Mouse (Mus musculus): ENCODE measurements around the gene Fst. TPM values are rescaled to one million over a fixed set of nuclear protein-coding genes. Genes with fewer than 3 reads are reported as not detected.

Gene Fst
- polyA plus RNA-seq, 1 experiment from 2014 or later: 4.5 TPM

DNA sequence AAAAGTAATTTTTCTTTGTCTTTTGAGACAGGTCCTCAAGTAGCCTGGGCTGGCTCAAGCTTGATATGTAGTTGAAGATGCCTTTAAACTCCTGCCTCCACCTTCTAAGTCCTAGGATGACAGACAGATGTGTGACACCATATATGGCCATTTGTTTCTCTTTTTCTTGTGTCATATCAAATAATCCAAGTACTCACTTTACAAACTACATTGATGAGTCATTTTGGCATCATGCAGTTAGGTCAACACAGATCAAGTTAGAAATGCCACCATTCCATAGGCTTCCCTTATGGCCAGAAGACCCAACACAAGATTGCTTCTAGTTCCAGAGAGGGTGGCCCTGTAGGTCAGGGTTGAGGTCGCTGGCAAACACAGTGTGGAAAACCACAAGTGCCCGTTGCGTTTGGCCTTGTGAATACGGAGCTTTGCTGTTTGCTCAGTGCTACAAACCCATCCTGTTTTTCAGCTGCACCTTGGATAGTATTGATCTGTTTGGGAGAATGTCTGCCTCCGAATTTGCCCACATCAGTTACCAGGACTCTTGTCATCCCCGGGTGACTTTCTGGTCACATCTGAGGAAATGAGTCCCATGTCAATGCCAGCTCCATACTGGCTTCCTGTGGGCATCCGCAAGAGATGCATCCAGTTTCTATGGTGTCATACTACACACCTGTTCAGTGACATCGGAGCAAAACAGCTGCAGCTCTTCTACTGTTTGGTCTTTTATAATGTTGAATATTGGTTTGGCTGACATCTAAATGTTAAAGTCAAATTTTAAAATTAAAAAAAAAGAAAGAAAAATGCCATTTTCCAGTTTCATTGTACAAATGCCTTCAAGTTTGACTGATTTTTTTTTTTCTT, 4.0 kb upstream of the Fst start:
- no peaks in the 10 kb centered on the region for H3K9me3 ChIP-seq (ENCODE audit: control insufficient read depth, low read length)
- H3K4me3 ChIP-seq (ENCODE audit: low read depth, low read length): no peak overlapping the region
- no peaks in the 10 kb centered on the region; the same call in 1 of the 2 replicates for H3K4me1 ChIP-seq (ENCODE audit: control insufficient read depth, insufficient read depth, low read length)
- no peak for ATAC-seq (ENCODE audit: low read depth)
- H3K36me3 ChIP-seq (ENCODE audit: control insufficient read depth, insufficient read depth, low read length): no peaks in the 10 kb centered on the region
- WGBS: 87% methylated on average over 8 of the region's 8 CpGs
- no peak overlapping the region for H3K9ac ChIP-seq (replicated peaks; ENCODE audit: low read depth, low read length)
- peaks cover 4% of the 10 kb centered on the region for H3K27me3 ChIP-seq (ENCODE audit: control insufficient read depth, insufficient read depth, low read length)
- H3K4me2 ChIP-seq (ENCODE audit: low read depth, low read length): no peak overlapping the region
- H3K27ac ChIP-seq (ENCODE audit: low read depth, low read length): no peak overlapping the region

DNA sequence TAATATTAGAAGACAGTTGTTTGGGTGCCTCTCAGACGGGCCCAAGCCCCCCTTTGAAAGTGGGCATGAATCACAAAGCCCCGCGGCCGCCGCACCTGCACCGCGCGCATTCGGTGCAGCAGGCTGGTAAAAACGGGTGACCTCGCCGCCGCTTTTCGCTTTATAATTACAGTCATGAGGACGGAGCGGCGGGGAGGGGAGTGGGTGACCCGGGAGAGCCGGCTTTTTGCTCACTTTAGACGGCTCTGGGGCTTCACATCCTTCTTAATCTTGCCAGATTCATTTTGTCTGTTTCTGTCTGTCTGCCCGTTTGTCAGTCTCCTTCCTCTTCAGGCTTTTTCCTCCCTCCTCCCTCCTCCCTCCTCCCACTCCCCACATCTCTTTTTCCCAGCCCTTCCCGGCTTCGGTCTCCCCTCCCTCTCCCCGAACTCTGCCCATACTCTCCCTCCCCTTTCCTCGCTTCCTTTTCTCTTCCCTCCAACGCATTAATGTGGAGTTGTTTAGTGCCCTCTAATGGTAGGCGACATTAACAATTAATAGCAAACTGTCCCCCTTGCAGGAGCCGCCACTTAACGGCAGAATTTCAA, 1.6 kb upstream of the Fst start:
- Histone ChIP-seq H3K27me3 (ENCODE audit: control insufficient read depth, insufficient read depth, low read length) (peaks cover 14% of the 10 kb centered on the region), H3K9ac (replicated peaks; ENCODE audit: low read depth, low read length) (no peak overlapping the region), H3K4me1 (ENCODE audit: control insufficient read depth, insufficient read depth, low read length) (peaks cover 4% of the 10 kb centered on the region; the same call in 1 of the 2 replicates), H3K4me3 (ENCODE audit: low read depth, low read length) (peak overlapping the region; percentile 51), H3K4me2 (ENCODE audit: low read depth, low read length) (peak overlapping the region; percentile 96), H3K9me3 (ENCODE audit: control insufficient read depth, low read length) (no peaks in the 10 kb centered on the region), H3K36me3 (ENCODE audit: control insufficient read depth, insufficient read depth, low read length) (no peaks in the 10 kb centered on the region), H3K27ac (ENCODE audit: low read depth, low read length) (no peak overlapping the region)
- WGBS: 2% methylated on average over 29 of the region's 29 CpGs
- peak; percentile 58 for ATAC-seq (ENCODE audit: low read depth)

DNA sequence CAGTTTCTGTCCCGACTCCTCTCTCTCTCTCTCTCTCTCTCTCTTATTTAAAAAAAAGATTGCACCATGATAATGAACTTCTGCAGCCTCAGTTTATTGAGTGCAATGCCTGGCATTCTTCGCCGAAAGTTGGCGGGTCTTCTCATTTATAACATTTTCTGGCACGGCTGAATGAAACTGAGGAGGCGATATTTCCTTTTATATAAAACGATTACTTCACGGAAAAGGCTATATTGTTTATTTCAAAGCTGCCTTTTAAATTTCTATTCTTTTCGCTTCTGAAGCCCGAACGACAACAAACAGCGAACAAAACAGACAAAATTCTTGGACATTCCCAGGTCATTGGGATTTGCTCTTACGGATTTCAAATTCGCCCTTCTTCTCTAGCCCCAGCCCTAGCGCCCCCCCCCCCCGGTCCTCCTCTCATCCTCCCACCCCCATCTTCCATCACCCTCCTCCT, 980 bp upstream of the Fst start:
- Histone ChIP-seq H3K4me3 (ENCODE audit: low read depth, low read length) (peak overlapping the region; percentile 51), H3K4me2 (ENCODE audit: low read depth, low read length) (peak overlapping the region; percentile 96), H3K4me1 (ENCODE audit: control insufficient read depth, insufficient read depth, low read length) (peaks cover 4% of the 10 kb centered on the region; the same call in 1 of the 2 replicates), H3K9me3 (ENCODE audit: control insufficient read depth, low read length) (no peaks in the 10 kb centered on the region), H3K27me3 (ENCODE audit: control insufficient read depth, insufficient read depth, low read length) (peaks cover 15% of the 10 kb centered on the region), H3K36me3 (ENCODE audit: control insufficient read depth, insufficient read depth, low read length) (no peaks in the 10 kb centered on the region), H3K9ac (replicated peaks; ENCODE audit: low read depth, low read length) (peak overlapping the region; percentile 48; the same call in 1 of the 2 replicates), H3K27ac (ENCODE audit: low read depth, low read length) (no peak overlapping the region)
- ATAC-seq (ENCODE audit: low read depth): no peak
- WGBS: under 1% methylated on average over 15 of the region's 16 CpGs

DNA sequence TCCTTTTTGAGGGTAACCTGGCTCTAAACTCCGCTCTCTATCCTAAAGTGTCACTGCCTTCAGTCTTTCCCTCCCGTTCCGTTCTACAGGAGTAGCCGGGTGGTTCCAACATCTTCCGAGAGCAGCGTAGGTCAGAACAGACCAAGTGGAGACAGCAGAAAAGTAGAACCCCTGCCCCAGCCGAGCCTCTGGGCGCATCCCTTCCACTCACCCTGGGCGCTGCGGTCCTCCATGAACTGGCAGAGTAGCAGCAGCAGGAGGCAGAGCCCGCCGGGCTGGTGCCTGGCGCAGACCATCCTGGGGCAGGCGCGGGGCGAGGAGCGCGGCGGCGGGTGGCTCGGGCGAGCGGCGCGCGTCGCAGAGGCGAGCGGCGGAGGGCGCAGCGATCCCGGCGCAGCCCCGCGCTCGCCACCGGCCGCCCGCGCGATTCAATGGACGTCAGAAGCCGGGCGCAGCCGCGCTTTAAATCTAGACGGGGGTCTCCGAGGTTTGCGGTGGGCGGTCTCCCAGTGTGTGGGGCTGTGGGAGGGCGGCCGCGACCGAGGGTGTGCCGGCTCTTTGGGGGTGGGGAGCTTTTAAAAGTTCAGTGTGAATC, 363 bp downstream of the Fst start:
- ATAC-seq (ENCODE audit: low read depth): peak; percentile 75
- Histone ChIP-seq H3K36me3 (ENCODE audit: control insufficient read depth, insufficient read depth, low read length) (no peaks in the 10 kb centered on the region), H3K27me3 (ENCODE audit: control insufficient read depth, insufficient read depth, low read length) (peaks cover 15% of the 10 kb centered on the region), H3K27ac (ENCODE audit: low read depth, low read length) (0 out of 2 replicates have a peak overlapping the region, but pooled peaks have one; percentile 34), H3K9ac (replicated peaks; ENCODE audit: low read depth, low read length) (peak overlapping the region; percentile 48), H3K9me3 (ENCODE audit: control insufficient read depth, low read length) (no peaks in the 10 kb centered on the region), H3K4me1 (ENCODE audit: control insufficient read depth, insufficient read depth, low read length) (peaks cover 4% of the 10 kb centered on the region; the same call in 1 of the 2 replicates), H3K4me3 (ENCODE audit: low read depth, low read length) (peak overlapping the region; percentile 51), H3K4me2 (ENCODE audit: low read depth, low read length) (peak overlapping the region; percentile 96)
- under 1% methylated on average over 53 of the region's 56 CpGs for WGBS

DNA sequence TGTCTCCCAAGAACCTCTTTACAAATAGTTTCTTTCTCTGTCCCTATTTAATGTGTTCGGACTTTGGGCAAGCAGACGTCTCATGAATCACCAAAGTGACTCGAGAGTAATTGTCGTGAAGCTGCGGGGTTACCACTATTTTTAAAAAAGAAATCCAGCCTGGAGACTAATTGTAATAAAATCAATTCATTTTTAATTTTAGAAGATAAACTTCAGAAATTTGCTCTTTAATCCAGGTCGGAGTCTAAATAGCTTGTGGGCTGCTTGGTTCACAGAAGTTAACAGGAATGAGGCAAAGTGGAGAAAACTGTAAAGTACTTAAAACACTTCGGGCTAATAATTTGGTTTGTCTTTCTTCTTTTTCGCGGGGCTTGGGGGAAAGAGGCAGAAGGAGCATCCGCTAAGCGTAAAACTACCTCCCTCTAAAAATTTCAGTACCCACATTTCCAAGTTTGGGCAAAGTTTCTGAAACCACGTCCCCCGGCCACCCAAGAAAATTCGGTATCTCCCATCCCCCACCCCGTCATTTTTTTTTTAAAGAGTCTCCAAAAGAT, 1.1 kb downstream of the Fst start:
- H3K27me3 ChIP-seq (ENCODE audit: control insufficient read depth, insufficient read depth, low read length): peaks cover 15% of the 10 kb centered on the region
- H3K4me1 ChIP-seq (ENCODE audit: control insufficient read depth, insufficient read depth, low read length): peaks cover 4% of the 10 kb centered on the region; the same call in 1 of the 2 replicates
- peak overlapping the region; percentile 51 for H3K4me3 ChIP-seq (ENCODE audit: low read depth, low read length)
- no peaks in the 10 kb centered on the region for H3K36me3 ChIP-seq (ENCODE audit: control insufficient read depth, insufficient read depth, low read length)
- no peak overlapping the region for H3K27ac ChIP-seq (ENCODE audit: low read depth, low read length)
- no peak for ATAC-seq (ENCODE audit: low read depth)
- WGBS: 2% methylated on average over 15 of the region's 15 CpGs
- peak overlapping the region; percentile 34; the same call in 1 of the 2 replicates for H3K9ac ChIP-seq (replicated peaks; ENCODE audit: low read depth, low read length)
- peak overlapping the region; percentile 96 for H3K4me2 ChIP-seq (ENCODE audit: low read depth, low read length)
- H3K9me3 ChIP-seq (ENCODE audit: control insufficient read depth, low read length): no peaks in the 10 kb centered on the region

DNA sequence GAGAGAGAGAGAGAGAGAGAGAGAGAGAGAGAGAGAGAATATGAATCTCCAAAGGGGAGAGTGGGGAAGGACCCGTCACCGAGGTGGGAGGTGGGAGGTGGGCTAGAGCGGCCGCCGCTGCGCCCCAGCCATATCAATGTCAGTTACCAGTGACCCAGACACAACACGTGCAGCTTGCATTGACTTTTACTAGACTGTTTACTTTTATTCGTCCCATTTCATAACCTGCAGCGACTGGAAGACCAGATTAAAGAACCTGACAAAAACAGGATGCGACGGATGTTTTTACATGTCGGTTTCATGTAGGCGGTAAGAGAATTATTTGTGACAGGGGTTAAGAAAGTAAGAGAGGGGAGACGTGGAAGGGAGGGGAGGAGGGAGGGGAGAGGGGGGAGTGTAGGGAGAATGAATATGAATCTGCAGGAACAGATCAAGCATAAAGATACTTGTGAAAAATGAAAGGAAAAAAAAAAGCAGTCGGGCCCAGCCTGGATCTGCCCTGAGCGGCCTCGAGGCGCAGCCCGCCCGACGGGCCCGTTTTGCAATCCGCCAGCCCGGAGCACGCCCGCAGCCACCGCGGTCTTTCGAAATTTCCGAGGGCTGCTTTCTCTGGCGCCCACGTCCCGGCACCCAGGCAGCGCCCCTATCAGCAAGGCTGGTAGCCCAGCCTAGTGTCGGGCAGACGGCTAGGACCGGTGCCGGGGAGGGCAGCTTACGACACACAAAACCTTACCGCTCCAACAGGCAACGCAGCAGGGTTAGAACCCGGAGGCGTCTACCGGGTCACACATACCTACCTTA, 1.8 kb downstream of the Fst start:
- Histone ChIP-seq H3K4me1 (ENCODE audit: control insufficient read depth, insufficient read depth, low read length) (peaks cover 4% of the 10 kb centered on the region; the same call in 1 of the 2 replicates), H3K36me3 (ENCODE audit: control insufficient read depth, insufficient read depth, low read length) (no peaks in the 10 kb centered on the region), H3K4me2 (ENCODE audit: low read depth, low read length) (peak overlapping the region; percentile 96), H3K27ac (ENCODE audit: low read depth, low read length) (no peak overlapping the region), H3K9ac (replicated peaks; ENCODE audit: low read depth, low read length) (peak overlapping the region; percentile 34; the same call in 1 of the 2 replicates), H3K9me3 (ENCODE audit: control insufficient read depth, low read length) (no peaks in the 10 kb centered on the region), H3K4me3 (ENCODE audit: low read depth, low read length) (peak overlapping the region; percentile 51), H3K27me3 (ENCODE audit: control insufficient read depth, insufficient read depth, low read length) (peaks cover 15% of the 10 kb centered on the region)
- WGBS: under 1% methylated on average over 44 of the region's 44 CpGs
- no peak for ATAC-seq (ENCODE audit: low read depth)

DNA sequence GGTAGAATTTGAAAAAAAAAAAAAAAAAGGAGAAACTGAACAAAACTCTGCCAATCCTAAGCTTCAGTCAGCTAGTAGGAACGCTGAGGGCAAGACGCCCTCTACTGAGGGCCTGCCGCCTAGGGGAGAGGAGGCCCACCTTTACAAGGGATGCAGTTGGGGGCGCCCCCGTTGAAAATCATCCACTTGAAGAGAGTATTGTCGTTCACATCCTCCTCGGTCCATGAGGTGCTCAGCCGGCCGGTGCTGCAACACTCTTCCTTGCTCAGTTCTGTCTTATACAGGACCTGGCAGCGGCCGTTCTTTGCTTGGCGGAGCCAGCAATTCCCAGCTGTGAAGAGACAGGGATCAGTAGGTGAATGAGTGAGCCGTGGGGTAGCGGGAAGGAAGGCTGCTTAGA, 2.5 kb downstream of the Fst start:
- peak overlapping the region; percentile 96 for H3K4me2 ChIP-seq (ENCODE audit: low read depth, low read length)
- no peaks in the 10 kb centered on the region for H3K36me3 ChIP-seq (ENCODE audit: control insufficient read depth, insufficient read depth, low read length)
- WGBS: 1% methylated on average over 14 of the region's 14 CpGs
- H3K9ac ChIP-seq (replicated peaks; ENCODE audit: low read depth, low read length): no peak overlapping the region
- H3K27ac ChIP-seq (ENCODE audit: low read depth, low read length): no peak overlapping the region
- H3K9me3 ChIP-seq (ENCODE audit: control insufficient read depth, low read length): no peaks in the 10 kb centered on the region
- peak overlapping the region; percentile 28 for H3K4me3 ChIP-seq (ENCODE audit: low read depth, low read length)
- peaks cover 15% of the 10 kb centered on the region for H3K27me3 ChIP-seq (ENCODE audit: control insufficient read depth, insufficient read depth, low read length)
- ATAC-seq (ENCODE audit: low read depth): no peak
- peaks cover 4% of the 10 kb centered on the region; the same call in 1 of the 2 replicates for H3K4me1 ChIP-seq (ENCODE audit: control insufficient read depth, insufficient read depth, low read length)

DNA sequence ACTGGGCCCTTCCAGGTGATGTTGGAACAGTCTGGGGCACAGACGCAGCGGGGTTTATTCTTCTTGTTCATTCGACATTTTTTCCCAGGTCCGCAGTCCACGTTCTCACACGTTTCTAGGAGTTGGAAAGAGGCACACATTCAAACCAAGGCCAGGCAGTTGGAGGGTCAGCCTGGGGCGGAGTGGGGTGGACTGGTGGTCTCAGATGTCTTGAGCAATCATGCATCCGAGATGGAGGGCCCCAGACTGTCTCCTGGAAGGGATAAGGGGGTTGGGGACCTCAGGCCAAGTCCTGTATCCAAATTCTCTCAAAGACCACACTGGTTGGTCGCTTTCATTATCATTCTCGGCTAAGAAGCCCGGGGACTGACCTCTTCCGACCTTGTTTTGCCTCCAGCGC, 3.0 kb downstream of the Fst start:
- Histone ChIP-seq H3K9me3 (ENCODE audit: control insufficient read depth, low read length) (no peaks in the 10 kb centered on the region), H3K27me3 (ENCODE audit: control insufficient read depth, insufficient read depth, low read length) (peaks cover 15% of the 10 kb centered on the region), H3K9ac (replicated peaks; ENCODE audit: low read depth, low read length) (no peak overlapping the region), H3K4me2 (ENCODE audit: low read depth, low read length) (peak overlapping the region; percentile 96), H3K4me3 (ENCODE audit: low read depth, low read length) (peak overlapping the region; percentile 28; the same call in 1 of the 2 replicates), H3K4me1 (ENCODE audit: control insufficient read depth, insufficient read depth, low read length) (peaks cover 4% of the 10 kb centered on the region; the same call in 1 of the 2 replicates), H3K27ac (ENCODE audit: low read depth, low read length) (no peak overlapping the region), H3K36me3 (ENCODE audit: control insufficient read depth, insufficient read depth, low read length) (no peaks in the 10 kb centered on the region)
- 50% methylated on average over 13 of the region's 13 CpGs for WGBS
- no peak for ATAC-seq (ENCODE audit: low read depth)
